Mouse (Mus musculus) C2C12 (cell line): ENCODE data around the gene Tmem139.

ENCODE experiments used
- CTCF ChIP-seq: IDR thresholded peaks from one replicate; pipeline ENCODE4 v1.5.1; 2011; ENCODE audit not compliant: control insufficient read depth, insufficient read depth, insufficient read length
- MYOD1 ChIP-seq: IDR thresholded peaks from one replicate; pipeline ENCODE4 v1.6.1; 2011; ENCODE audit warnings: low read depth; ENCODE audit not compliant: control insufficient read depth, insufficient read length
- MYOG ChIP-seq: IDR thresholded peaks from one replicate; pipeline ENCODE4 v1.6.1; 2011; ENCODE audit not compliant: control insufficient read depth, insufficient read length; ENCODE audit errors: extremely low read depth
- USF1 ChIP-seq: IDR thresholded peaks from one replicate; pipeline ENCODE4 v1.6.1; 2011; ENCODE audit warnings: low read depth, mild to moderate bottlenecking, control low read depth, moderate library complexity

GRCm38 (mm10) chr6:42265391-42266330 is 3.9 kb downstream of the Tmem139 start:
- TF ChIP-seq USF1 = no peak
- no peak for TF ChIP-seq CTCF
- no peak for TF ChIP-seq MYOG
- no peak for TF ChIP-seq MYOD1
